Mouse (Mus musculus) myocyte (in vitro differentiated cells): ENCODE data around the gene Hrasls5.

Experiments
- E2F4 ChIP-seq: IDR thresholded peaks from one replicate; pipeline ENCODE4 v1.6.1; 2011; ENCODE audit warnings: mild to moderate bottlenecking, control low read depth, moderate library complexity; ENCODE audit not compliant: insufficient read depth
- MAX ChIP-seq: IDR thresholded peaks from one replicate; pipeline ENCODE4 v1.6.1; 2011; ENCODE audit warnings: low read depth, mild to moderate bottlenecking, control low read depth
- POLR2A ChIP-seq: IDR thresholded peaks from one replicate; pipeline ENCODE4 v1.6.1; 2011; ENCODE audit warnings: low read depth, mild to moderate bottlenecking, control low read depth, moderate library complexity; ENCODE audit not compliant: insufficient read length
- POLR2AphosphoS2 ChIP-seq: IDR thresholded peaks from one replicate; pipeline ENCODE4 v1.6.1; 2011; ENCODE audit warnings: low read depth, control low read depth; ENCODE audit not compliant: insufficient read length
- REST ChIP-seq: IDR thresholded peaks from one replicate; pipeline ENCODE4 v1.6.1; 2011; ENCODE audit warnings: mild to moderate bottlenecking, control low read depth, moderate library complexity; ENCODE audit not compliant: insufficient read depth, insufficient read length
- TCF12 ChIP-seq: IDR thresholded peaks from one replicate; pipeline ENCODE4 v1.6.1; 2011; ENCODE audit warnings: mild to moderate bottlenecking, control low read depth; ENCODE audit not compliant: poor library complexity, insufficient read depth, severe bottlenecking

GRCm38 (mm10) chr19:7605013-7605412 lies 7.3 kb upstream of the Hrasls5 start:
- TF ChIP-seq TCF12 (no peak), POLR2A (no peak), MAX (no peak), E2F4 (no peak), POLR2AphosphoS2 (no peak), REST (no peak)
